Mouse (Mus musculus): Measurements from ENCODE around the gene Gm5741.

Gene Gm5741

GRCm38 (mm10) chr8:85027516-85027855 lies 40.3 kb downstream of the Gm5741 start:
- DNase-seq: no peak

- DNase-seq: peak; percentile 100
Measured at GRCm38 (mm10) chr8:85026670-85027515, 40.9 kb downstream of the Gm5741 start, which contains the start of gene Trir. Gene Trir (plus strand): TSS chr8:85026823.

DNA sequence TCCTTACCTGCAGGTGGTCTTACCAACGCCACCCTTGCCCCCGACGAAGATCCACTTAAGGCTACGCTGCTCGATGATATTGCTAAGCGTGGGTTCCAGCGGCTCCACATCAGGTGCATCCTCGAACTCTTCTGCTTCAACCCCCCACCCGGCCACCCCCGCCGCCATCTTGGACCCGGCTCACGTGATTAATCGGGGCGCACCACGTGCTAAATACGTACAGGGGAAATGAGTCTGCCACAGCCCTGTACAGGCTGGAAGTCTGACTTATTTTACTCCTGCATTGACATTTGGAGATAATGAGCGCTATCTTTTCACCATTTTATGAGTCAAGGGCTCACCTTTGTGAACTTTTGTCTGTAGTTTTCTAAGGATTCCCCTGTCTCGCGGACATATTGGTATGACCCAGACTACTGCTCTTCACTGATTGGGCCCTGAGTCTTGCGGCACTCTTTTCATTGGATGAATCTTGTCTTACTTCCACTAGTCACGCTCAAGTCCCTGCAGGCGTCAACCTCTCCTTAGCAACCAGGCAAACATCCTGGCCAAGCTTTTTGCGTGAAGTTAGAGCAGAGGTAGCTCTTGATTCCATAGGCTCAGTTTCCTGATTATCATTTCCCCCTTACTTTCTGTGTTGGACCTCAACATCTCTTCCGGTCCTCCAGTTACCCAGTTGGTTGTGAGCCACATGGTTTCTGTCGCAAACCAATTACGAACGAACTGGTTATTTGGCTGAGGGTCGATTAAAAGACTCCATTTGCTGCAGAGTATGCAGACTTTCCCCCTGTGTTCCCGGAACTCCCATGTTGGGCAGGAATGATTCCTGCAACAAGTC lies 42.5 kb downstream of the Gm5741 start, which contains the start of gene Asna1:
TSS of gene Asna1 (minus strand) at position 184 of the 835 bp plus-strand sequence.
- DNase-seq: peak; percentile 99

DNA sequence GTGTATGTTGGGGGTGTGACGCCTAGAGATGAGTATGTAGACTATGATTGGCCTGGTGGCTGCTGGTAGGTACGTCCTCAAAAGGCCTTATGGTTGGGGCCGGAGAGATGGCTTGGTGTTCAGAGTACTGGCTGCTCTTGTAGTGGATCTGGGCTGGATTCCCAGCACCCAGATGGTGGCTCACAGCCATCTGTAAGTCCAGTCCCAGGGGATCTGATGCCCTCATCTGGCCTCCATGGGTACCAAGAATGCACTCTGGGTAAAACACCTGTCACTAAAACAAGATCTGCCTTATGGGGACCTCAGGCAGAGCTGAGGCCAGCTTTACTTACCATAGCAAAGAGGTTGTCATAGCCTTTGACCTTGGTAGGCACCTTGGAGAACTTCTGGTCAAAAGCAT lies 43.9 kb downstream of the Gm5741 start:
- no peak for DNase-seq

DNA sequence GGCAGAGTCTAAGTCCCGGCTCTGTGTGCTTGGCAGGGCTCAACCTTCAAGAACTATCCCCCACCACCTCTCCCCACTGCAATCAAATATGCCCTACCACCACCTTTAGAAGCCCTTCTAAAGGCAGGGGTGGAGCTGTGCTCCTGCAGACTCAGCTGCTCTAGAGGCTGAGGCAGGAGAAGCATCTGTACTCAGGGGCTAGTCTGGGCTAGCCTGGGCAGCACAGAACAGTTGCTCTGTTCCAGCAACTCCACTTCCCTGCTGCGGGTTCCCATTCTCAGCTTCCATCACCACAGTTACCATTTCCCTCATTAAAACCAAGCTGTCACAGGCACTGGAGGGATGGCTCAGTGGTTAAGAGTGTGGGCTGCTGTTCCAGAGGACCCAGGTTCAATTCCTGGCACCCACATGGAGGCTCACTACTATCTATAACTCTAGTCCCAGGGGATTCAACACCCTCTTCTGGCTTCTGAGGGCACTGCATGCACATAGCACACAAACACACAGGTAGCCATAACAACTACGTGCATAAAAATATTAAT lies 46.2 kb downstream of the Gm5741 start:
- no peak for DNase-seq

All from heart, adult 11 months (tissue).